Mouse (Mus musculus) activated CD4-positive, CD25-positive, alpha-beta regulatory T cell, adult 4 months (primary cell): Measurements from ENCODE around the gene Adgre4. TPM values are rescaled to one million over a fixed set of nuclear protein-coding genes. Genes with fewer than 3 reads are reported as not detected.

Experiments
- polyA plus RNA-seq, 2 experiments: library from polyadenylated mRNA; unstranded; fragments of 100-300 nt; shearing (Covaris generic); gene quantifications; one replicate each; pipeline ENCODE4 v1.2.1; 2017

Adgre4 gene
- polyA plus RNA-seq, 2 experiments from 2014 or later: 0.38 TPM; not detected in 1

Other genes with a start within 250 kb of the Adgre4 start
- gene Vmn2r118, start 124.8 kb upstream of the Adgre4 start, polyA plus RNA-seq: not detected
- 10 to 100 TPM; 14.0 to 17.5 TPM for gene Pot1b, start 37.4 kb upstream of the Adgre4 start, polyA plus RNA-seq
- 10 to 100 TPM; 17.3 to 17.8 TPM for gene Zfp119a, start 128.9 kb downstream of the Adgre4 start, polyA plus RNA-seq
- gene Zfp959, start 142.1 kb downstream of the Adgre4 start, polyA plus RNA-seq: 10 to 100 TPM; 28.5 to 36.9 TPM
- gene Zfp119b, start 199.5 kb downstream of the Adgre4 start, polyA plus RNA-seq: 10 to 100 TPM; 17.2 to 17.4 TPM
- gene Ebi3, start 202.7 kb downstream of the Adgre4 start, polyA plus RNA-seq: 10 to 100 TPM; 52.7 to 95.2 TPM
- gene Yju2, start 209.1 kb downstream of the Adgre4 start, polyA plus RNA-seq: 10 to 100 TPM; 26.9 to 30.2 TPM
- not detected for gene Shd, start 220.5 kb downstream of the Adgre4 start, polyA plus RNA-seq
- not detected for gene Fsd1, start 236.5 kb downstream of the Adgre4 start, polyA plus RNA-seq